Mouse (Mus musculus) heart, adult 10 weeks (tissue): Measurements from ENCODE around the gene P2ry4. TPM values are rescaled to one million over a fixed set of nuclear protein-coding genes. Genes with fewer than 3 reads are reported as not detected.

Source experiments
- polyA plus RNA-seq: library from polyadenylated mRNA; stranded (reverse); fragments of 350-450 nt; fragmentation: Illumina TruSeq; extraction: RNeasy Lipid Tissue Mini Kit (QIAGEN cat#74804); gene quantifications from one replicate; pipeline ENCODE4 v1.2.3, GENCODE M21; 2014; ENCODE audit warnings: low read depth, low replicate concordance

Gene P2ry4
- polyA plus RNA-seq = not detected

GRCm38 (mm10) chrX:100594791-100595190 lies at the start of gene P2ry4:
Gene P2ry4 (minus strand): TSS chrX:100594869.

GRCm38 (mm10) chrX:100625802-100626793 lies 31.4 kb upstream of the P2ry4 start, which contains the start of gene Pdzd11:
Gene Pdzd11 (minus strand): TSS chrX:100626568.

GRCm38 (mm10) chrX:100625546-100625801 lies 30.8 kb upstream of the P2ry4 start, which contains the start of gene Kif4:
Gene Kif4 (plus strand): TSS chrX:100625737.

GRCm38 (mm10) chrX:100605314-100605713 lies 10.6 kb upstream of the P2ry4 start, which contains the start of gene Arr3:
Gene Arr3 (plus strand): TSS chrX:100605497.

GRCm38 (mm10) chrX:100571951-100572350 lies 22.7 kb downstream of the P2ry4 start, which contains the start of gene Awat1:
Gene Awat1 (plus strand): TSS chrX:100572251.

Other genes with a start within 250 kb of the P2ry4 start
- not detected for gene Otud6a, start 165.9 kb downstream of the P2ry4 start, polyA plus RNA-seq
- 0.29 TPM for gene Awat2, start 152.2 kb downstream of the P2ry4 start, polyA plus RNA-seq
- 59.5 TPM for gene Igbp1, start 100.6 kb downstream of the P2ry4 start, polyA plus RNA-seq
- gene Dgat2l6, start 70.0 kb downstream of the P2ry4 start, polyA plus RNA-seq = not detected
- not detected for gene Awat1, start 22.6 kb downstream of the P2ry4 start, polyA plus RNA-seq
- not detected for gene Arr3, start 10.6 kb upstream of the P2ry4 start, polyA plus RNA-seq
- gene Kif4, start 30.9 kb upstream of the P2ry4 start, polyA plus RNA-seq = 0.13 TPM
- 33.0 TPM for gene Pdzd11, start 31.7 kb upstream of the P2ry4 start, polyA plus RNA-seq
- not detected for gene Gdpd2, start 135.0 kb upstream of the P2ry4 start, polyA plus RNA-seq
- gene Dlg3, start 172.9 kb upstream of the P2ry4 start, polyA plus RNA-seq = 6.0 TPM